Mouse (Mus musculus) urinary bladder, adult 18-20 months (tissue): Measurements from ENCODE around the gene Prkca.
A peak's percentile ranks its signal among the peaks of the same experiment; 100 is the strongest.
"Not testable (repeated sequence)": the region's sequence is repeated elsewhere in the genome, so short reads cannot be mapped to it uniquely, and the experiment has no call there.

Experiments used
- DNase-seq, 2 experiments: peaks; one replicate each; pipeline ENCODE4 v3.0.0; 2022; ENCODE audit warnings: low spot score in 2 of 2, mixed read lengths in 2 of 2

Gene Prkca

DNA sequence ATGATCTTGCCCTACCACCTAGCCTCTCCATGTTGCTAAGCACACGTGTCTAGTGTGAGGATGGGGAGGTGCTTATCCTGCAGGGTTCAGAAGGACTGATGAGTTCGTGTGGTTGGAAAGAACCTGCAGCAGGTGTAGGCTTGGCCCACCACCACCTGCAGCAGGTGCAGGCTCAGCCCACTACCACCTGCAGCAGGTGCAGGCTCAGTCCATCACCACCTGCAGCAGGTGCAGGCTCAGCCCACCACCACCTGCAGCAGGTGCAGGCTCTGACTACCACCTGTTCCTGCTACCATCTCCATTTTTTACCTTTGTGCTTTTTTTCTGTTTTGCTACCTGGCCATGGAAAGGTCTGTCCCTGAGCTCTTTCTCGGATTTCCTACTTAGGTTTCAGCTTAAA is 223.9 kb downstream of the Prkca start:
- no peak for DNase-seq

DNA sequence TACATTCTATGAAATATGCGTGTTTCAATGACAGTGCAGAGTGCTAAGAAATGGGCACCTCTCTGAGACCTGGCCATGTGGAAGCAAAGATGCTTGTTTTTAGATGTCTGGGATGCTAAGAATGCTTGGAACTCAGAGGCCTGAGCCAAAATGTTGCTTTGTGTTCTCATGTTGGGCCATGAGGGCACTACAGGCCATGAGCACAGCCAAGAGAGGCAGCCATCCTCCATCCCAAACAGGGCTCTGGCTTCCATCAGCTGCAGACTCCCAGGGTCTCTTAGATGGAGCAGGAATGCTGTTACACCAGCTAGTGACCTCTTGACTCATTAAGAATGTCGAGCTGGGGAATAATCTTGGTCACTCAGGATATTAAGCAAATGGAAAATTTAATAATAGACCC is 224.9 kb downstream of the Prkca start:
- DNase-seq = no peak

DNA sequence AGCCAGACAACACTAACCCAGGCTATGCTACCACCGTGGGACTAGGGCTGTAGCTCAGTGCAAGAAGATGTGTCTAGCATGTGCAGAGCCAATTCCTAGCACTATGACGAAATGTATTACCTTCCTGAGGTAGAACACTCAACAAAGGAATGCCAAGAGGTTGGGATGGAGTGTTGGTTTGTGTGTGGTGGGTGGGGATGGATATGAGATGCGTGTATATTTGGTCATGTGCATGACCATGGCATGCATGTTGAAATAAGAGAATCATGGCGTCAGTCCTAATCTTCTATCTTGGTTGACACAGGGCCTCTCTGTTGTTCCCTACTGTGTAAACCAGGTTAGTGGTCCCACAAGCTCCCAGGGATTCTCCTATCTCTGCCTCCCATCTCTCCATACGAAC is 225.5 kb downstream of the Prkca start:
- no peak for DNase-seq

DNA sequence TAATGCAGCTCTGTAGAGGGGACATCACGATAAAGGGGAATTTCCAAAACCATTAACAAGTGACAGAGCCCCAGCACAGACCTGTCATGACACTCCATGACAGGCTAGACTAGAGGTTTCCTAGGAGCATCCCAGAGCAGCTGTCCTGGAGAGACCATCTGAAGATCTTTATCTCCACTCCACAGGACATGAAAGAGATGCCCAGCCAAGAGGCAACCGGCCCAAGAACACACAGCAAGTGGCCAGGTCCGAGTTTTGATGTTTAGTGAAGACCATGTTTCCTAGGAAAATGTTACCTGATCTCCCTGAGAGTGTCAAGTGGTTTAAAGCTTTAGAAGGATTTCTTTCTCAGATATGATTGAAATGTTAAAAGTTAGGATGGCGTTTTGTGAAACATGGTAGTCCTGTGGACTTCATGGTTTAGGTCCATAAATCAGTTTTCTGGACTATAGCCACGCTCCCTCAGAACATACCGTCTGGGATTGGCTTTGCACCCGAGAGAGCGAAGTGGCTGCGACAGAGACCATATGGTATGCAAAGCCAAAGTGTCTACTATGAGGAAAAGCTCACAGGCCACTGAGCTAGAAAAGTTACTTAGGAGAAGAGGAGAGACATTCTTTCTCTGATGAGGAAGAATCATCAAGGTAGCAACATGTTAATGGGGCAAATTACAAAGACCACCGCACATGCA is 226.2 kb downstream of the Prkca start:
- no peak for DNase-seq

DNA sequence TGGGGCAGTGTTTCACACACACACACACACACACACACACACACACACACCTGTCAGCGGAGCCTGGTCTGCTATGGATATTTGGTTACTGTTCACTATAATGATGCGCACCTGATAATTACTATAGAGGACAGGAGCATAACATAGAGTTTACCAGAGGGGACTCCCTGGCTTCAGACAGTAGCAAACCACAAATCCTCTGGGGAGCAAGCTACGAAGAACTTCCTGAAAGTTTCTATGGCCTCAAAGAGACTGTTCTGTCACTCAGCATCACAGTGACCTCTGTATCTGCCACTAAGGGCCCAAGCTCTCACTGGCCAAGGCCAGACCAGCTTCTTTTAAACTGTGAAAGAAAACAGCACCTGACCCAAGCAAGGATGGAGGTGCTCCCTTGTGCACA is 229.6 kb downstream of the Prkca start:
- no peak for DNase-seq

DNA sequence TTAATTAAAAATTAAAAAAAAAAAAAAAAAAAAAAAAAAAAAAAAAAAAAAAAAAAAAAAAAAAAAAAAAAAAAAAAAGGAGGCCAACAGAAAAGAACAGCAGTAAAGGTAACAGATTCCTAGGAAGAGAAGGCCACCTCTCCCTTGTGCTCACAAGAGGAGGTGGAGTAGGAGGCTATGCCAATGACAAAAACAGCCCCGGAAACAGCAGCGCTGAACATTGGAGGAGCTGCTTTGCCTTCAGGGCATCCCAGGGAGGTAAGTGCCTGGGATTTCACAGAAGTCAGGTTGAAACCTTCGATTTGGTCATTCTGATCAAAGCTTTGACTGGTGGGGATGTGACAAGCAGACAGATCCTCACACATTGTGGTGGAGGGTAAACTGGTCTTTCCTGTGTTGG is 231.3 kb downstream of the Prkca start:
- DNase-seq = no peak

DNA sequence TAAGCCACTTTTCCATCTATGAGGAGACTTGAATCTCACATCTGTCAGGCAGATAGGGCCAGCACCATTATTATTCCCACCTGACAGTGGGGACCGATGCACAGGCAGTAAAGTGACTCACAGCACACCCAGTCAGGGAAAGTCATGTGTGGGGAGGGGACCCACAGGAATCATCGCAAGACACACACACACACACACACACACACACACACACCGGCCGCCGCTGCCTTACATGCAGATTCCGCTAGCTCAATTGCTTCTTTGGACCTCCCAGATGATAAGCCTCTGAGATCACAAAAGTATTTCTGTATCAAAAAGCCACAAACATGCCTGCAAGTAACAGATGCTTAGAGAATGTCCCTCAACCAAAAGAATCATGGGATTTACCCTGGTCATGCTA is 239.6 kb downstream of the Prkca start:
- DNase-seq = no peak

DNA sequence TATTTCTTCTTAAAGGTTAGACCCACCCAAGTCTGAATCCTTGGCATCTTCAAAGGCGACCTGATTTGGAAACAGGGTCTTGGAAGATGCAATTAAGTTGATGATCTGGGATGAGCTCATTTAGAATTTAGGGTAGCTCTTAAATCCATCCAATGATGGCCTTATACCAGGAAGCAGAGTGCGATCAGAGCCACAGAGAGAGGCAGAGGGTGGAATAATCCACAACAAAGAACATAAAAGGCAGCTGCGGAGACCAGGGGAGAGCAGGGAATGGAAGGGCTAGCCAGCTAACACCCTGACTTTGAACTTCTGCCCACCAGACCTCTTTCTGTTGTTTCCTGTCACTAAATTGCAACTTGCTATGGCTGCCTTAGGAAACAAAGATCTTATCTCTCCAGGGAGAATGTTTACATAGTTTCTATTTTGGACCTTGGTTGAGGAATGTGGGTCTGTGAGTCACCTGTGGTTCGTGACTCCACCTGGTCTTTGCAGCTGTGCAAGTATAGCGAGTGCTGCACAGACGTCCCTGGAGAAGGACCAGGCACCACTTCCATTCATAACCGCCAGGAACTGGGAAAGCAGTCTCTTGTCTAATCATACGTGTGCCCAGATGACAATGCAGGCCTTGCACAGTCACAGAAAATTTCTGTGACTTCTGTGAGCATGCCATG is 242.3 kb downstream of the Prkca start:
- no peak for DNase-seq

DNA sequence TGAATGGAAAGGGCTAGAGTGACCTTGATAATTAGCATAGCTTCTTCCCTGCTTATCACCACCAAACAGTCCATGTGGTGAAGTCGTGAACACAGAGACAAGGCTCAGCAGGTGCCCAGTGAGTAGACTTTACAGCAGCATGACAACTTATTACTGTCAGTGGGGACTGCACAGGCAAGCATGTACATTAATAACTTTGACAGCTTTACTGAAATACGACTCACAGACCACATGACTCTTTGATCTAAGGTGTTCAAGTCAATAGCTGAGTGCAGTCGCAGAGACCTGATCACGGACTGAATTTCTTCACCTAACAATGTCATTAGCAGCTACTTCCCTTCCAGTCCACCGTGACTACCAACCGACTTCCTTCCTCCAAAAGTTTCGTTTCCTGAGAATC is 245.4 kb downstream of the Prkca start:
- DNase-seq = no peak

DNA sequence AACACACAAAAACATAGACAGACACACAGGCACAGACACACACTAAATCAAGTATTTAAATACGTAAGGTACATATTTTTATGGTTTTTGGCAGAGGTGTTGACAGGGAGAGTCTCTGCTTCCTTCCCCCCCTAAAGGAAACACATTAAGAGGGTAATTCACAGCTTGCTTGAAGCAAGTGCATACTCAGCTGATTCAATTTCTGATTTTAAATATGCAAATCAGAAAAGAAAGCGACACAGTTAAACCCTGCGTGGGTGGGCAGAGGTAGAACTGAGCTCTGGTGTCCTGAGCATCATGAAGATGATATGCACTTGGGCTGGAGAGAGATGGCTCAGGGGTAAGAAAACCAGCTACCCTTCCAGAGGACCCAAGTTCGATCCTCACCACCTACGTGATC is 248.9 kb downstream of the Prkca start:
- no peak for DNase-seq

DNA sequence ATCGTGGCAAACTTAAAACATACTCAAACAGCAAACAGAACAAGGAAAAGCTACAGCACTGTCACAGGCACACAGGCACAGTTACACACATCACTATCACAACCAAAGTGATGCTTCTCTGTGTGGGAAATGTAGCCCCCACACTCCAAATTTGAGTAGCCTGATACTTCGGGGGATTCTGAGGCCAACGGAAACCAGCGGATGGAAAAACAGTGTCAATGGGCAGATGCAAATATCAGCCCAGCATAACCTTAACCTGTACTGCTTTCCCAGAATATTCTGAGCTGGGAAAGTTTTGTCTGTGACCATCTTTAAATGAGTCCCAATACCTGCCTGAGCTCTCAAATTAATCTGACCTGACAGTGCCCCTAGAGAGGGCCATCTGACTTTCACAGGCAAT is 250.5 kb downstream of the Prkca start:
- no peak for DNase-seq

DNA sequence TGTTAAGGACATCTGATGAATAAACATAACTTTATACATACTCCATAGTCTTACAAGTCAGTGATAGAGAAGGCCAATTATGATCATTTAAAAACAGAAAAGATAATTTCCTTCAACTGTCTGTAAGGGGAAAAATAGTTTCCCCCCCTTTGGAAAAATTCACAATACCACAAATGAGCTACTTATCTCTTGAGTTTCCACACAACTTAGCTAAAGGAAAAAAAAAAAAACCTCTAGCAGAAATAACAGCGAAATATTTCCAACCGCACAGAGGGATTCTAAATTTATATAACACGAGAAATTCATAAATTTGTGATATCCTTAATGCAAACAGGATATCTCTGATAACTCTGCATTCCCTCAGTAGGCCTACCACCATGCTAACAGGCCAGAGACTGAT is 252.5 kb downstream of the Prkca start:
- no peak for DNase-seq

DNA sequence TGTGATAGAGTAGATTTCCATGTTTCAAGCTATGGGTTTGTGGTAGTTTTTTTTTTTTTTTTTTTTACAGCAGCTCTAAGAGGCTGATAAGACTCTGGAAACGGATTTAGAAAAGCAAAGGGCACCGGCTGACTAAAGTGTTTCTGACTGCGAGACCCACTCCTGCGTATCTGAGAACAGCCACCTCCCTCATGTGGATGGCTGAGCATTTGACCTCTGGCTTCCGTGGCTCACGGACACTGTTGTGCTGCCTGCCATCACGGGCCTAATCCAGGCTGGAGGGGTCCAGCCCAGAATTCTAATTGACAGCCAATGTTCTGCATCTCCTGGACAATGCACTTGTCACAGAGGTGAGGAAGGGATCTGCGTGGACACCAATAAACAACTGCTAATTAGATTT is 253.0 kb downstream of the Prkca start:
- DNase-seq = no peak

DNA sequence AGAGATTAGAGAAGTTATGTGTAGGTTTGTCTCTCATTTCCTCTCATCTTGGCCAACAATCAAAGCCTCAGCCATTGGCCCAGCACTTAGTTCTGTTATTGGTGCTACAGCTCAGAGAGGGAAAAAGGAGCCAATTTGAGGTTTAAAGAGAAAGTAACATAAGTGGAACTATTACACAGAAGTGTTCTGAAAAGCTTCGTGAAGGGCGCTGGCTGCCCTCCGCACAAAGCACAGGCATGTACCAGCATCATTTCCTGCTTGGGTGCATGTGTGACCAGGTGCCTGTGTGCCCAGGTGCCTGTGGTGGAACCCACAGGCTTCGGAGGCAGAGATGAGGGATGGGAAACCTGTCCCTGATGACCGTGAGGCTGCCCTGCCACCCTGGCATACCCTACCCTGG is 255.7 kb downstream of the Prkca start:
- no peak for DNase-seq

DNA sequence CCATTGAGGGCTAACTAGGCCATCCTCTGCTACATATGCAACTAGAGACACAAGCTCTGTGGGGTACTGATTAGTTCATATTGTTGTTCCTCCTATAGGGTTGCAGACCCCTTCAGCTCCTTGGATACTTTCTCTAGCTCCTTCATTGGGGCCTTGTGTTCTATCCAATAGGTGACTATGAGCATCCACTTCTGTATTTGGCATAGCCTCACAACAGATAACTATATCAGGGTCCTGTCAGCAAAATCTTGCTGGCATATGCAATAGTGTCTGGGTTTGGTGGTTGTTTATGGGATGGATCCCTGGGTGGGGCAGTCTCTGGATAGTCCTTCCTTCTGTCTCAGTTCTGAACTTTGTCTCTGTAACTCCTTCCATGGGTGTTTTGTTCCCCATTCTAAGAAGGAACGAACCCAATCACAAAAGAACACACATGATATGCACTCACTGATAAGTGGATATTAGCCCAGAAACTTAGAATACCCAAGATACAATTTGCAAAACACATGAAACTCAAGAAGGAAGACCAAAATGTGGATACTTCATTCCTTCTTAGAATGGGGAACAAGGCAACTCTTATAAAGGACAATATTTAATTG is 256.5 kb downstream of the Prkca start:
- DNase-seq = not testable (repeated sequence)

DNA sequence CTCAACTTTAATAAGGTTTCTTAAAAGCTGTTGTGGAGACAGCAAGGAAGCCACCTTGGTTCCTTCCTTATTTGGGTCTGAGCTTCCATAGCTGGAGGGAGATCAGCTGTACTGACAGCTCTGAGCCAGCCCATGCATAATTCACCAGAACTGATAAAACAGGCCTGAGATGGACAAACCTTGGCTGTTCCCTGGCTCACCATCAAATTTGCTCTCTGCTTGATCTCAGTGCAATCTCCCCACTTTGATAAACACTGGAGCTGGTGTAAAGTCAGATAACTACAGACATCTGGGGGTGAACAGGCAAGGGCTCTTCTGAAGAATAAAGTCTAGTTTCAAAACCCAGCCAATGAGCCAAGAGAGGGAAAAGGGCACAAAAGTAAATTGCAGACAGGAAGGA is 261.1 kb downstream of the Prkca start:
- DNase-seq = peak in 1 of 2 experiments; percentile 35

DNA sequence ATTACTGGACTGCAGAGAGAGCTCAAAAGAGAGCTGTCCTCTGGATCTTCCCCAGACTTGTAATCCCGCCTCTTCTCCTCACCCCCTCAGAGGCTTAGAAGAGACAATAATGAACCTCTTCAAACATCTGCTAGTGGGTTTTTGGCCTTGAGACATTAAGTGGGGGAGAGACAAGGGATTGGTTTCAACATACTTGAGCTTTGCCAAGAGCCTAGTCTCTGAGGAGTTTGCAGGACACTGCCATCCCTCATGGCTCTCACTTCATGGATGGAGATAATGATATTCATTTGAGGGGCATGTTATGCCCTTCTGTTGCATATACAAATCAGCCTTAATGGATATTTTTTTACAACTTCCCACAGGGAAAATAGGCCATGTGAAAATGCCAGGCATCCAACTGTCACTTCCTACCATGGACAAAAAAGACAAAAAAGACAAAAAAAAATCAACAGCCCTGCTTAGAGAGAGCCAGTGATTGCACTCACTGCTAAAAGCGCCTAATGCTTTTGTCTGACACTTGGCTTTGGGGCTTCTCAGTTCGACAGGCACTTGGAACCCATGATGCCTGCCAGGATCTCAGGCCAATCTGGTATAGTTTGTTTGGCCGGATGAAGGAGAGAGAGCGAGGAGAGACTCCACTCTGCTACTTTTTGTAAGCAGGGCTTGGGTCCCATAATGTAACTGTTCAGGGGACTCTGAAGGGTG is 263.6 kb downstream of the Prkca start:
- no peak for DNase-seq

DNA sequence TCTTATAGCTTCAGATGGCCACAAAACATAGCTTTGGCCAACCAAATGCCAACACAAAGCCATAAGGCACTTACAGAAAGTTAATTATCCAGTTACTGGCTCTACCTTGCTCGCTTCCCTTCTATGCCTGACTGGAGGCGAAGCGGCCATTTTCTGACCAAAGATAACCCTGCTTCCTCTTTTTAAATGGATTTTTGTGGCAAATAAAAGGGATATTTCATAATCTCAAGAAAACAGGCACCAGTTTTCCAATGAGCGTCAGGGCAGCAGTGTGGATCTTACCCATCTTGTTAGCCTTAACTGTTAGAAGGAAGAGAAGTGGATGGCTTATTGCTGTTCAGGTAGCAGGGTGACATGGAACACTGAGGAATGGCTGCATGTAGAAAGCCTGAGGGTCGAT is 264.3 kb downstream of the Prkca start:
- DNase-seq = no peak

DNA sequence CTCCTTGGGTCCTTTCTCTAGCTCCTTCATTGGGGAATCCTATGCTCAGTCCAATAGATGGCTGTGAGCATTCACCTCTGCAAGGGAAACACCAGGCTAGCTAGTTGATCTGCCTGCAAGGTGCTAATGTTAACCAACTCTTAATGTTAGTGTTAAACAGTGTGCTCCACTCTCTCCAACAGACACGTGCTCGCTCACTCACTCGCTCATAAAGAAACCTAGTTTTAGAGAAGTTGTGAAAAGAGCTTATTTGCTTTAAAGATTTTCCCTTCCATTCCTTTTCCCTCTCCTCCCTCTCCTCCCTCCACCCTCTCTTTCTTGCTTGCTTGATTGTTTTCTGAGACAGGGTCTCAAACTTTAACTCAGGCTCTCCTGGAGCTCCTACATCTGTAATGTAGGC is 266.2 kb downstream of the Prkca start:
- no peak for DNase-seq

DNA sequence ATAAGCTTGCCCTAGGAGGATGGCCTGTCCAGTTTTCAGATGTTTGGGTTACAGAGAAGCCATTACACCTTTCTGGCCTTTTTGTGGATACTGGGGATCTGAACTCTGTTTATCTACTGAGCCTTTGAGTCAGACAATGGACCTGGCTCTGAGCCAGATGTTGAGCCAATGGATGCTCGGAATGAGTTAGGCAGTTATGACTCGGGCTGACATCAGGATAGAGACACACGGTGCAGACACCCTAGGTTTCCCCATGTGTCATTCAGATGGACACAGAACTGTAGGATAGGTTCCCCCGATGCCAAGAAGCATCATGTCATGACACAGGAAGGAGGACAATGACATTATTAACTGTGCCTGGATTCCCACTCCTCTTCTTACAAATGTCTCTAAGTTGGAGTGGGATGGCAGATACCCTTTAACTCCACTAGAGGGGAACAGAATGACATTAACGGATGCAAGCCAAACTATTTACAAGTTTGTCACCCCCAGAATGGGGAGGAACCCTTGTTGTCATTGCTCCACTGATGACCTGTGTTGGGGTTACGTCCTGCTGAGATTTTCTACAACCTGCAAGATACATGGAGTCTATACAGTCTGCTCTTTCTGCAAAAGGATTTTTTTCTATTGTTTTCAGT is 271.0 kb downstream of the Prkca start:
- no peak for DNase-seq

DNA sequence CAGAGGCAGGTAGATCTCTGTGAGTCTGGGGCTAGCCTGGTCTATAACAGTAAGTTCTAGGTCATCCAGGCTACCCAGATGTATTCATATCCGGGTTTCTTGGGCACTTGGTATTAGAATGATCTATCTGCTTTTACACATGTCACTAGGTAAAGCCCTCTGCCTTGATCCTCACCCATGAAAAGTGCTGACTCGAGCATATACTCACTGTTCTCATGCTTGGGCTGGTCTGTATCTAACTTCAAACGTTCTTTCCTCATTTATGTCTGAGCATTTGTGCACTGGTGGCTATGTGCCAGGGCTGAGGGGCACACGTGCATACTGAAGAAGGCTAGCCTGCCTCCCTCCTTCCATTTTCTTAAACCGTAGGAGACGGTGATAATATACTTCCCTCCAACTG is 272.5 kb downstream of the Prkca start:
- DNase-seq = no peak

DNA sequence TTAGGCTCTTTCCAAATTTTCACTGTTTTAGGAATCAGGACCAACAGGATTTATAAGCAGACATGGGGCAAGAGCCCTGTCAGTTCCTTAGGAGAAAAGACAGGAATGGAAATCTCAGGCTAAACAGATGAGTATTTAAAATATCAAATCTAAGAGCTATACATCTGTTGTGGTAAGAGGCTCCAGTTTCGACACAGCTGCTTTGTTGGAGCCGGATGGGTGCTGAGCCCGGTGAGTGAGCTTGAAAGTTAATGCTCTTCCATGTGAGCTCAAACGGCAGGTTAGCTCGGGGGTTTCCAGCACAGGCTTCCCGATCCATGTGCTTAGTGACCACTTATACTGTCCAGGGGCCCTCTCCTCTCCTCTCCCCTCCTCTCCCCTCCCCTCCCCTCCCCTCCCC is 273.7 kb downstream of the Prkca start:
- DNase-seq = no peak
